ENCODE assay signal across 10 mouse cellular contexts in genomic region chr3:95523662-95524061, GRCm38 (mm10). TPM values are rescaled to one million over a fixed set of nuclear protein-coding genes. Genes with fewer than 3 reads are reported as not detected.
DNase-seq lines count a peak whose midpoint lies in the region; ATAC-seq and TF ChIP-seq lines count a peak whose summit lies in the region.
"Had no signal": no experiment of that assay in that cellular context is flagged by ENCODE, and none has a peak within 500 bp of the region (broad histone marks: within the 10 kb centered on the region; RNA-seq: fewer than 3 reads in every experiment).

No protein-coding gene starts in this region.

- H3K4me1 ChIP-seq in heart, embryonic 16.5 days (ENCODE audit: control insufficient read depth, insufficient read depth, low read length), result peaks cover 4% of the 10 kb centered on the region
- H3K4me1 ChIP-seq in heart, embryonic 11.5 days (ENCODE audit: control insufficient read depth, insufficient read depth, low read length), result no peaks in the 10 kb centered on the region
- H3K4me1 ChIP-seq in megakaryocyte, embryonic 14.5 days, result peaks cover 44% of the 10 kb centered on the region
- H3K4me1 ChIP-seq in cerebellum, adult 2 months (ENCODE audit: control insufficient read depth, insufficient read depth, low read length), result no peaks in the 10 kb centered on the region
- H3K4me1 ChIP-seq: forebrain, embryonic 15.5 days had no signal

- no peak overlapping the region for H3K9ac ChIP-seq in heart, embryonic 16.5 days (ENCODE audit: low read length)
- H3K9ac ChIP-seq in heart, embryonic 11.5 days (ENCODE audit: low read depth, low read length), result no peak overlapping the region
- H3K9ac ChIP-seq: forebrain, embryonic 15.5 days had no signal

- no peaks in the 10 kb centered on the region for H3K27me3 ChIP-seq in heart, embryonic 16.5 days (ENCODE audit: control insufficient read depth, insufficient read depth, low read length)
- no peaks in the 10 kb centered on the region for H3K27me3 ChIP-seq in heart, embryonic 11.5 days (ENCODE audit: control insufficient read depth, insufficient read depth, low read length)
- H3K27me3 ChIP-seq in megakaryocyte, embryonic 14.5 days (replicated peaks), result peaks cover 28% of the 10 kb centered on the region
- H3K27me3 ChIP-seq in cerebellum, adult 2 months (ENCODE audit: control insufficient read depth, insufficient read depth, low read length), result no peaks in the 10 kb centered on the region
- H3K27me3 ChIP-seq: forebrain, embryonic 15.5 days had no signal

- no peak for TF ChIP-seq CTCF in cerebellum, adult 2 months (IDR thresholded peaks at IDR 0.05; ENCODE audit: borderline replicate concordance, insufficient read depth, low read depth, low read length)

- peak; percentile 84 for DNase-seq in CD4-positive helper T cell, adult 2 months (ENCODE audit: low read depth, low spot score)
- no peak for DNase-seq in cerebellum, adult 2 months
- DNase-seq in left cerebral cortex, postnatal 36 days (ENCODE audit: low spot score in 2 of 2), result no peak
- DNase-seq in gastrocnemius, postnatal 25 days, result no peak

- TF ChIP-seq POLR2A in cerebellum, adult 2 months (IDR thresholded peaks at IDR 0.05; ENCODE audit: borderline replicate concordance, insufficient read depth, low read length), result no peak

- no peaks in the 10 kb centered on the region for H3K36me3 ChIP-seq in heart, embryonic 16.5 days (ENCODE audit: control insufficient read depth, insufficient read depth)
- H3K36me3 ChIP-seq in heart, embryonic 11.5 days (ENCODE audit: control insufficient read depth, insufficient read depth, low read length), result no peaks in the 10 kb centered on the region
- no peaks in the 10 kb centered on the region for H3K36me3 ChIP-seq in megakaryocyte, embryonic 14.5 days (replicated peaks; ENCODE audit: low read length)
- H3K36me3 ChIP-seq: forebrain, embryonic 15.5 days had no signal

- H3K4me3 ChIP-seq in heart, embryonic 16.5 days (ENCODE audit: low read length), result no peak overlapping the region
- H3K4me3 ChIP-seq in heart, embryonic 11.5 days (ENCODE audit: low read depth, low read length), result no peak overlapping the region
- peak overlapping the region; percentile 82 for H3K4me3 ChIP-seq in megakaryocyte, embryonic 14.5 days (replicated peaks)
- H3K4me3 ChIP-seq in cerebellum, adult 2 months (replicated peaks; ENCODE audit: insufficient read depth, low read depth, low read length), result no peak overlapping the region
- H3K4me3 ChIP-seq: forebrain, embryonic 15.5 days had no signal

- no peak overlapping the region; the same call in 1 of the 2 replicates for H3K27ac ChIP-seq in heart, embryonic 16.5 days (ENCODE audit: low read length)
- no peak overlapping the region for H3K27ac ChIP-seq in heart, embryonic 11.5 days (ENCODE audit: low read depth, low read length)
- H3K27ac ChIP-seq in cerebellum, adult 2 months (ENCODE audit: insufficient read depth, low read length), result no peak overlapping the region
- H3K27ac ChIP-seq: forebrain, embryonic 15.5 days had no signal

- H3K4me2 ChIP-seq in heart, embryonic 16.5 days (ENCODE audit: low read depth, low read length), result no peak overlapping the region
- no peak overlapping the region for H3K4me2 ChIP-seq in heart, embryonic 11.5 days
- H3K4me2 ChIP-seq: forebrain, embryonic 15.5 days had no signal

- ATAC-seq in heart, embryonic 16.5 days (replicated peaks; ENCODE audit: extremely low read depth, insufficient read depth, low FRiP score), result peak; percentile 52; the same call in 1 of the 2 replicates
- ATAC-seq in heart, embryonic 11.5 days (replicated peaks; ENCODE audit: insufficient number of reproducible peaks, low FRiP score, low TSS enrichment), result no peak
- ATAC-seq in hematopoietic stem cell, adult 5-6 weeks (replicated peaks in 1 of 2; ENCODE audit: insufficient read depth in 1 of 2, low FRiP score in 2 of 2, low TSS enrichment in 1 of 2, low read depth in 1 of 2, poor library complexity in 2 of 2, severe bottlenecking in 2 of 2), result peak; percentile 54 to 67; a peak in 3 of 4 replicates
- ATAC-seq: forebrain, embryonic 15.5 days had no signal

- H3K9me3 ChIP-seq in heart, embryonic 16.5 days (replicated peaks; ENCODE audit: control insufficient read depth, low read length), result no peaks in the 10 kb centered on the region
- H3K9me3 ChIP-seq in heart, embryonic 11.5 days (replicated peaks; ENCODE audit: control insufficient read depth, low read length), result no peaks in the 10 kb centered on the region
- H3K9me3 ChIP-seq in megakaryocyte, embryonic 14.5 days, result no peaks in the 10 kb centered on the region
- H3K9me3 ChIP-seq: forebrain, embryonic 15.5 days had no signal

- intact Hi-C loops in left cerebral cortex, postnatal 36 days (cut with DNase I), result no loop called here

- WGBS in heart, embryonic 16.5 days, result 45% methylated on average over 3 of the region's 3 CpGs
- 63% methylated on average over 3 of the region's 3 CpGs for WGBS in heart, embryonic 11.5 days (ENCODE audit: insufficient replicate concordance)
- 80% methylated on average over 3 of the region's 3 CpGs for WGBS in cerebellum, adult 2 months

RNA-seq across cellular contexts. Expression of gene Ctss, which starts 2.9 kb away (rescaled TPM):
- 18.8 and 22.8 TPM in 2 replicates for polyA plus RNA-seq in heart, embryonic 16.5 days (2015; fragmentation: Nextera tagmentation; extraction: Ambion mirVana)
- 5.4 and 6.2 TPM in 2 replicates for polyA plus RNA-seq in heart, embryonic 11.5 days (2014; fragmentation: Nextera tagmentation; extraction: Ambion mirVana)
- 73.4 and 145 TPM in 2 replicates for total RNA-seq in hematopoietic stem cell, adult 5-6 weeks (2017)
- 3.5 and 24.7 TPM in 2 replicates for polyA plus RNA-seq in megakaryocyte, embryonic 14.5 days (2012; ENCODE audit: insufficient read depth, low replicate concordance)
- polyA plus RNA-seq in cerebellum, adult 2 months (2012; rRNA removed), result 39.2 and 43.0 TPM in 2 replicates
- total RNA-seq in left cerebral cortex, postnatal 36 days (2021), result 10 to 100 TPM; 55.6 to 57.8 TPM
- total RNA-seq in gastrocnemius, postnatal 25 days (2021), result 1 to 10 TPM; 3.2 to 3.3 TPM

RNA-seq across cellular contexts. Expression of gene Ctsk, which starts 24.6 kb away (rescaled TPM):
- polyA plus RNA-seq in heart, embryonic 16.5 days (2015; fragmentation: Nextera tagmentation; extraction: Ambion mirVana), result 17.4 and 18.4 TPM in 2 replicates
- polyA plus RNA-seq in heart, embryonic 11.5 days (2014; fragmentation: Nextera tagmentation; extraction: Ambion mirVana), result 9.9 and 14.0 TPM in 2 replicates
- total RNA-seq in hematopoietic stem cell, adult 5-6 weeks (2017), result not detected in 2 replicates
- not detected in 2 replicates for polyA plus RNA-seq in megakaryocyte, embryonic 14.5 days (2012; ENCODE audit: insufficient read depth, low replicate concordance)
- 4.0 and 4.4 TPM in 2 replicates for polyA plus RNA-seq in cerebellum, adult 2 months (2012; rRNA removed)
- 1 to 10 TPM; 4.8 to 6.9 TPM for total RNA-seq in left cerebral cortex, postnatal 36 days (2021)
- 10 to 100 TPM in 1 of 2 experiments, 1 to 10 TPM in 1; 8.9 to 12.9 TPM for total RNA-seq in gastrocnemius, postnatal 25 days (2021)

RNA-seq across cellular contexts. Expression of gene Hormad1, which starts 35.8 kb away (rescaled TPM):
- polyA plus RNA-seq in heart, embryonic 16.5 days (2015; fragmentation: Nextera tagmentation; extraction: Ambion mirVana), result not detected in 2 replicates
- polyA plus RNA-seq in heart, embryonic 11.5 days (2014; fragmentation: Nextera tagmentation; extraction: Ambion mirVana), result 0.65 TPM in 1 of 2 replicates, not detected in the other
- total RNA-seq in hematopoietic stem cell, adult 5-6 weeks (2017), result not detected in 2 replicates
- not detected in 2 replicates for polyA plus RNA-seq in megakaryocyte, embryonic 14.5 days (2012; ENCODE audit: insufficient read depth, low replicate concordance)
- not detected in 2 replicates for polyA plus RNA-seq in cerebellum, adult 2 months (2012; rRNA removed)
- total RNA-seq in left cerebral cortex, postnatal 36 days (2021), result not detected
- total RNA-seq in gastrocnemius, postnatal 25 days (2021), result not detected
- total RNA-seq: midbrain, postnatal 0 days had no signal
- polyA plus RNA-seq: forebrain, embryonic 15.5 days; midbrain, postnatal 0 days had no signal
